Mouse (Mus musculus) intestine, embryonic 16.5 days (tissue): ENCODE measurements around the gene Cyp27a1. TPM values are rescaled to one million over a fixed set of nuclear protein-coding genes. Genes with fewer than 3 reads are reported as not detected.

Experiments
- ATAC-seq: fragments of 200-750 bp; cut with Nextera tagmentation; 2 replicates; pipeline ENCODE4 v1.8.0; 2017; ENCODE audit warnings: moderate TSS enrichment, moderate library complexity
- H3K27ac ChIP-seq: fragments of 300-500 bp; sonication (generic); 2 replicates; pipeline ENCODE4 v1.5.1; 2014; ENCODE audit warnings: mild to moderate bottlenecking, low read length
- H3K27me3 ChIP-seq: fragments of 300-500 bp; sonication (generic); replicated peaks from 2 replicates; pipeline ENCODE4 v1.6.1; 2014; ENCODE audit warnings: low read length, control low read depth, mixed read lengths; ENCODE audit not compliant: control insufficient read depth, insufficient read depth
- H3K36me3 ChIP-seq: fragments of 300-500 bp; sonication (generic); 2 replicates; pipeline ENCODE4 v1.6.1; 2014; ENCODE audit warnings: low read length, control low read depth; ENCODE audit not compliant: control insufficient read depth, insufficient read depth
- H3K4me1 ChIP-seq: fragments of 300-500 bp; sonication (generic); 2 replicates; pipeline ENCODE4 v1.6.1; 2014; ENCODE audit warnings: low read length, control low read depth, mixed read lengths; ENCODE audit not compliant: control insufficient read depth, insufficient read depth
- H3K4me2 ChIP-seq: fragments of 300-500 bp; sonication (generic); 2 replicates; pipeline ENCODE4 v1.6.1; 2014; ENCODE audit warnings: low read depth, low read length, control low read depth
- H3K4me3 ChIP-seq: fragments of 300-500 bp; sonication (generic); 2 replicates; pipeline ENCODE4 v1.5.1; 2014; ENCODE audit warnings: mild to moderate bottlenecking, low read length
- H3K9ac ChIP-seq: fragments of 300-500 bp; sonication (generic); 2 replicates; pipeline ENCODE4 v1.6.1; 2014; ENCODE audit warnings: low read depth, low read length
- H3K9me3 ChIP-seq: fragments of 300-500 bp; sonication (generic); 2 replicates; pipeline ENCODE4 v1.6.1; 2016; ENCODE audit warnings: low read length, control low read depth; ENCODE audit not compliant: control insufficient read depth
- WGBS: fragments of 180-500 bp; shearing (Covaris S2); extraction: QIAGEN DNeasy Blood & Tissue Kit; methylation state at CpG from one replicate; pipeline ENCODE4 v1.1.7; 2014; 5-methylcytosine and 5-hydroxymethylcytosine counted together
- polyA plus RNA-seq: library from polyadenylated mRNA; unstranded; fragments of >200 nt; fragmentation: Nextera tagmentation; extraction: Ambion mirVana; gene quantifications from 2 replicates; pipeline ENCODE4 v1.2.1, GENCODE M21; 2015

Gene Cyp27a1
- polyA plus RNA-seq, 1 experiment from 2014 or later: 8.0 TPM

DNA sequence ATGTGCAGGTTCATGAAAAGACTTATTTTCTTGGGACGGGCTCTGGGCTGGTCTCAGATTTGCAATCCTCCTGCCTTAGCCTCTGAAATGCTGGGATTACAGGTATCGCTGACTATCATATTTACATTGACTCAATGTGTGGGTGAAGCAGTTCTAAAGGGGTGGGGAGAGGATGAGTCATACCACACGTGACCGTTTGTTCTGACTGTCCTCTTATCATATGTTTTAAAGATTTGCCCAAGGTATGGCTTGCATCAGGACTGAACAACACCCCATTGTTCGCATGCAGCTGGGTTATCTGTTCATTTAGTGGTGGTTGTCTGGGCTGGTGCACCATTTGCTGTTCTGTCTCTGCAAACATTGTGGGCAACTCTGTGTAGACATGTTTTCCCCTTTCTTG is 13.3 kb downstream of the Cyp27a1 start:
- peak; percentile 90 for ATAC-seq
- no peaks in the 10 kb centered on the region for H3K9me3 ChIP-seq
- peak overlapping the region; percentile 23; the same call in 1 of the 2 replicates for H3K27ac ChIP-seq
- H3K9ac ChIP-seq: no peak overlapping the region
- no peak overlapping the region for H3K4me3 ChIP-seq
- no peaks in the 10 kb centered on the region for H3K36me3 ChIP-seq
- 0 out of 2 replicates have a peak, but pooled peaks cover 3% of the 10 kb centered on the region for H3K4me1 ChIP-seq
- no peaks in the 10 kb centered on the region for H3K27me3 ChIP-seq
- H3K4me2 ChIP-seq: no peak overlapping the region
- 47% methylated on average over 5 of the region's 5 CpGs for WGBS

DNA sequence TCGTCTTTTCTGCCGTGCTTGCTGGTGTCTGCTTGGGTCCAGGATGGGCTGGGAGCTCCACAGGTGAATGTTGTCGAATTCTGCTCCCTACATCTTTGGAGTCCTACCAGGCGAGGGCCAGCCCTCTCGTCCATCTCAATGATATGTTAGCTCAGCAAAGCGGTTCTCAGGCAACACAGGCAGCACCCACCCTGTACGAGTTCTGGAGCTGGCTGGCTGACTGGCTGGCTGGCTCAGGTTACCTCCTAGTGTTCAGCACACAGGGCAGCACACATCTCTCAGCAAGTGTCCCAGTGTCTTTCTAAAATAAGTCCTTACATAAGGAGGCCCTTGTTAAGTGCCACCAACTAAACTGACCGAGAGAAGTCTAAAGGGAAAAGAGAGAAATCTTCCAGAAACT is 15.1 kb downstream of the Cyp27a1 start:
- Histone ChIP-seq H3K9me3 (no peaks in the 10 kb centered on the region), H3K4me1 (0 out of 2 replicates have a peak, but pooled peaks cover 3% of the 10 kb centered on the region), H3K4me2 (no peak overlapping the region), H3K9ac (no peak overlapping the region), H3K36me3 (no peaks in the 10 kb centered on the region), H3K4me3 (no peak overlapping the region), H3K27ac (no peak overlapping the region), H3K27me3 (no peaks in the 10 kb centered on the region)
- 68% methylated on average over 8 of the region's 8 CpGs for WGBS
- no peak for ATAC-seq

DNA sequence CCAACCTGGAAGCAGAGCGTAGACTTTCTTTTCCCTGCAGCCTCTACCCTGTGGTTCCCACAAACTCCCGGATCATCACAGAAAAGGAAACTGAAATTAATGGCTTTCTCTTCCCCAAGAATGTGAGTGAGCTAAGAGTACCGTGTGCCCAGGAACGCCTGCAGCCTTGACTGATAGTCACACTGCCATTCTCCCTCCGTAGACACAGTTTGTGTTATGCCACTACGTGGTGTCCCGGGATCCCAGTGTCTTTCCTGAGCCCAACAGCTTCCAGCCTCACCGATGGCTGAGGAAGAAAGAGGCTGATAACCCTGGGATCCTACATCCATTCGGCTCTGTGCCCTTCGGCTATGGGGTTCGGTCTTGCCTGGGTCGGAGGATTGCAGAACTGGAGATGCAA is 23.6 kb downstream of the Cyp27a1 start:
- 84% methylated on average over 12 of the region's 12 CpGs for WGBS
- Histone ChIP-seq H3K27me3 (no peaks in the 10 kb centered on the region), H3K9ac (no peak overlapping the region), H3K4me2 (no peak overlapping the region), H3K27ac (no peak overlapping the region), H3K4me3 (no peak overlapping the region), H3K9me3 (no peaks in the 10 kb centered on the region), H3K4me1 (no peaks in the 10 kb centered on the region), H3K36me3 (no peaks in the 10 kb centered on the region)
- ATAC-seq: no peak

DNA sequence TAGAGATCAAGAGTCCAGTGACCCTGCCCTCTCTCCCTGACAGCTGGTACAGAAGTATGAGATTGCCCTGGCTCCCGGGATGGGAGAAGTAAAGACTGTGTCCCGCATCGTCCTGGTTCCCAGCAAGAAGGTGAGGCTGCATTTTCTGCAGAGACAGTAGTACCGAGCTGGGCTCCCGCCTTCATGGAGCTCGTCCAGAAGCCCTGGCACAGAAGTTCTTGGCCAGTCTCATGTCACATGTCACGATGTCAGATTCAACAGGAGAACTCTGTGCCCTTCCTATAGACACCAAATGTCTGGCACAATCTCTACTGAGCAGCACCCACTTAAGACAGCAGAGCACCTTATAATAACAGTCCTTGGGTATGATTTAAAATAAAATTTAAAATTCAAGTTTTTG is 24.1 kb downstream of the Cyp27a1 start:
- ATAC-seq: no peak
- Histone ChIP-seq H3K27me3 (no peaks in the 10 kb centered on the region), H3K4me3 (no peak overlapping the region), H3K36me3 (no peaks in the 10 kb centered on the region), H3K27ac (no peak overlapping the region), H3K9ac (no peak overlapping the region), H3K4me1 (no peaks in the 10 kb centered on the region), H3K9me3 (no peaks in the 10 kb centered on the region), H3K4me2 (no peak overlapping the region)
- 84% methylated on average over 7 of the region's 7 CpGs for WGBS

DNA sequence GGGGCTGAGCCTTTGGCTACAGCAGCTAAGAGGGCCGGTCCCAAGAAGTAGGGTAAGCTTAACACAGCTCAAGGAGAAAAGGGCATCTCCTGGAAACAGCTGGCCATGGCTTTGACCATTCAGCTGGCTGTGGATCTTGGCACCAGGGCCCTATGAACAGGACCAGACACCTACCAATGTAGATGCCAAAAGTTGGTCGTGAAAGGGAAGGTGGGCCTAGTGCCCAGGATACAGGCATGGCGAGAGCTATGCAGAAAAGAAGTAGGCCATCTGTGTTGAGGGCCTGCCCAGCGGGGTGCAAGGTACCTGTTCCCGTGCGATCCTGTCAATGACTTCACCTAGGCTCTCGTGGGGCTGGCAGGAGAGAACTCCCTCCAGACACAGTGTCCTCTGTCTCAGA is 27.5 kb downstream of the Cyp27a1 start:
- Histone ChIP-seq H3K4me2 (no peak overlapping the region), H3K9ac (no peak overlapping the region), H3K9me3 (no peaks in the 10 kb centered on the region), H3K27me3 (no peaks in the 10 kb centered on the region), H3K27ac (no peak overlapping the region), H3K36me3 (no peaks in the 10 kb centered on the region), H3K4me1 (no peaks in the 10 kb centered on the region), H3K4me3 (no peak overlapping the region)
- ATAC-seq: no peak
- 75% methylated on average over 7 of the region's 7 CpGs for WGBS

DNA sequence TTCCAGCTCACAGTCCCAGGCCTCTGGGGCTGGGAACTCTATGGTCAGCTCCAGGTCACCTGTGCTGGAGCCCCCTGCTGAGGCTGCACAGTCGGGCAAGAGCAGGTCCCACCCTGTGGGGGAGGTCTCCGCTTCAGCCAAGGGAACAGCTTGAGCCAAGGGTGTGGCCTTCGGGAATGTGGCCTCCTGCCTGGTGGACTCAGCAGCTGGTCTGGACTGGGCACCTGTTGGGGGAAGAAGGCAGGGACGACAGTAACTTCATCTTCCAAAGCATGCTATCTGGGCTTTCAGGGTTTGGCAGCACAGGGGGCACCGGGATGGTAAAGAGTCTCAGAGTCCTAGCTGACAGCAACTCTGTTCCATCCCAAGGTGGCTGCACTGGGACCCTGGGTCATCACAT is 34.0 kb downstream of the Cyp27a1 start:
- Histone ChIP-seq H3K9me3 (no peaks in the 10 kb centered on the region), H3K4me3 (no peak overlapping the region), H3K27me3 (0 out of 2 replicates have a peak, but pooled peaks cover 8% of the 10 kb centered on the region), H3K4me2 (no peak overlapping the region), H3K36me3 (no peaks in the 10 kb centered on the region), H3K27ac (no peak overlapping the region), H3K9ac (no peak overlapping the region), H3K4me1 (0 out of 2 replicates have a peak, but pooled peaks cover 11% of the 10 kb centered on the region)
- ATAC-seq: no peak
- 62% methylated on average over 5 of the region's 5 CpGs for WGBS

DNA sequence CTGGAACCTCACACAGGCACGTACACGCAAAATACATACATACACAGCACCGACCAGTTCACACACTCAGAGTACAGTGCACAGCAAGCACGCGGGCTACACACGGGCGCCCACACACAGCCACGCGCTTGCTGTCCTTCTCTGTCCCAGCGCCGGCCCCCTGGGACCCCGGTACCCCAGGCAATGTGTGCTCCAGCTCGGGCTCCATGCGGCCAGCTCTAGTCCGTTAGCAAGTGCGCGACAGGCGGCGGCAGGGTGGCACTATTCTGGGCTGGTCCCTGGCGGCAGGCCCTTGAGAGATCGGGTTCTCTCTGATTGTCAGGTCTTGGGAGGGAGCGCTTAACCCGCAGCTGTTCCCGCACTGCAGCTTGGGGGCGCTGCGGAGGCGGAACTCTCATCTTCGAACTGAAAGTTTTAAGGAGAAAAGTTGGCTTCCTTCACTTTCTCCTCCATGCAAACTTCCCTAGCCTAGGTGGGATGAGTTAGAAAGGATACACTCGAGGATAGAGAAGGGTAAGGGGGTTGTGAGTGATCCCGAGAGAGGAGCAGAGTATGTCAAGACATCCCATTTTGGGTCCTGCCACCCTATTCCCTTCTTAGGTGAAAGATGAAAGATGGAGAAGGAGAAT is 35.4 kb downstream of the Cyp27a1 start, which contains the start of gene Prkag3:
Prkag3 (minus strand) TSS at position 579 of the 629 bp plus-strand sequence.
- H3K4me1 ChIP-seq: 0 out of 2 replicates have a peak, but pooled peaks cover 11% of the 10 kb centered on the region
- peak within 1 kb of the TSS; percentile 17 for H3K4me3 ChIP-seq
- no peaks in the 10 kb centered on the region for H3K36me3 ChIP-seq
- H3K4me2 ChIP-seq: peak within 1 kb of the TSS; percentile 42
- H3K27ac ChIP-seq: no peak within 1 kb of the TSS
- 12% methylated on average over 30 of the region's 30 CpGs for WGBS
- peak within 1 kb of the TSS; percentile 15; the same call in 1 of the 2 replicates for H3K9ac ChIP-seq
- 0 out of 2 replicates have a peak, but pooled peaks cover 8% of the 10 kb centered on the region for H3K27me3 ChIP-seq
- peak; percentile 53 for ATAC-seq
- H3K9me3 ChIP-seq: no peaks in the 10 kb centered on the region

DNA sequence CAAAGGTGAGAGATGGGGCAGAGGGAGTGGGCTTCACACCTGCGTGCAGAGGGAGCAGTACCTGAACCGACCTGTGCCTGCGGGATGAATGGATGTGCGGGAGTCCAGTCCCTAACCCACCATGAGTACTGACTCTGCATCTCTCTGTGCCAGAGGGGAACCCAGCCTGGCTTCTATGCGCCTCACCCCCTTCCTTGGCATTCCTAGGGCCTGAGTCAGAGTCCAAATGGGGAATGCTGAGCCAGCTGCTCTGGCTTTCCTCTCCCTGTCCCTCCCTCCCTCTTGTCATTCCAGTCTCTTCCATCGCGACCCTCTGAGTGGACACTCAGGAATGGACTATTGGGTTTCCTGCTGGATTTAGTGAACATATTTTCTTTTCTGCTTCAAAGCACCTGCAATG is 35.9 kb downstream of the Cyp27a1 start:
- peak overlapping the region; percentile 42 for H3K4me2 ChIP-seq
- H3K27ac ChIP-seq: no peak overlapping the region
- no peaks in the 10 kb centered on the region for H3K36me3 ChIP-seq
- peak overlapping the region; percentile 17; the same call in 1 of the 2 replicates for H3K4me3 ChIP-seq
- H3K9ac ChIP-seq: peak overlapping the region; percentile 15; the same call in 1 of the 2 replicates
- 61% methylated on average over 7 of the region's 7 CpGs for WGBS
- ATAC-seq: peak; percentile 62
- H3K9me3 ChIP-seq: no peaks in the 10 kb centered on the region
- H3K27me3 ChIP-seq: 0 out of 2 replicates have a peak, but pooled peaks cover 8% of the 10 kb centered on the region
- 0 out of 2 replicates have a peak, but pooled peaks cover 11% of the 10 kb centered on the region for H3K4me1 ChIP-seq

DNA sequence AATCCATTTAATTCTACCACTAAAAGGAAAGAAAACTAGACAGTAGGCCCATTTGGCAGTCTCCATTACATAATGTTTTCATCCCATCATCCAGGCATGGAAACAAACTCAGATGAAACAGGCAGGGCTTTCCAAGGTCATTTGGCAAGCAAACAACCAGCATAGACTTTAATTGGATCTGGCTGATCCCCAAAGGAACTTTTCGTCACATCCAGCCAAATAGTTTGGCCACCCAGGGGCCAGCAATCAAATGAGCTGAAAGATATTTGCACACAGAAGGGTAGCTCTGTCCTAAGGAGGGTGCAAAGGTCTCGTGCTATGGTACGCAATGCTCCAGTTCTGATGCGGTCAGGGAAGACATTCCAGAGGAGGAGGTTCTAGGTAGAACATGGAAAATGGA is 37.3 kb downstream of the Cyp27a1 start:
- 0 out of 2 replicates have a peak, but pooled peaks cover 11% of the 10 kb centered on the region for H3K4me1 ChIP-seq
- no peak overlapping the region for H3K27ac ChIP-seq
- WGBS: 73% methylated on average over 4 of the region's 4 CpGs
- H3K9ac ChIP-seq: no peak overlapping the region
- H3K9me3 ChIP-seq: no peaks in the 10 kb centered on the region
- 0 out of 2 replicates have a peak, but pooled peaks cover 8% of the 10 kb centered on the region for H3K27me3 ChIP-seq
- H3K4me2 ChIP-seq: no peak overlapping the region
- H3K36me3 ChIP-seq: no peaks in the 10 kb centered on the region
- no peak overlapping the region for H3K4me3 ChIP-seq
- no peak for ATAC-seq
